Mouse (Mus musculus) urinary bladder, postnatal 4 days (tissue): ENCODE results near the gene Vash1.

Experiments
- DNase-seq, 2 experiments: peaks; one replicate each; pipeline ENCODE4 v3.0.0; 2021 to 2022; ENCODE audit warnings: low spot score in 2 of 2

Vash1 gene

DNA sequence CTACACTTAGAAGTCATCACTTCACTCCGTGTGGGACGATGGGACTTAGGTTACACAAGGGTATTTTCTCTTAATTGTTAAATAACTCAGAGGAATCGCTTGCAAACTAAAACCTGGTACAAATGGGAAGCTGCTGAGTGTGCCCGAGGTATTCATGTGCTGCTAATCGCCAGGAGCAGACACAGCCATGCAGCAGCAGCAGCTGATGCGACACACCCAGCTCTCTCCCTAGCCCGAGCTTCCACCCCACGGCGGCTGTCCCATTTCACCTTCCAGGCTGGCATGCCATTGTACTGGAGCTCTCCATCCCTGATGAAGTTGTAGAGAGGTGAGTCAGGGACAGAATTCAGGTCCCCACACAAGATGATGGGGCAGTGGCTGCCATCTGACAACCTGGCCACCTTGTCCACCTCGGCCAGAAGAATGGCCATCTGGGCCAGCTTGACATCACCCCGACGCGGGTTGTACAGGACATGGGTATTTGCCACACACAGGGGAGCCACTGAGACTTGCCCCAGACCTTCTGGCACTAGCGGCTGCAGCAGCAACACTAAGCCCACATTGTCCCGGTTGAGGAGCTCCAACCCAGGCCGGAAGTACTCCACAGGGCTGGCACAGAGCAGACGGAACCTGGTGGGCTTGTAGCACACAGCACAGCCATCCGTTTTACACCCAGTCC lies 41.6 kb downstream of the Vash1 start:
- DNase-seq: no peak

DNA sequence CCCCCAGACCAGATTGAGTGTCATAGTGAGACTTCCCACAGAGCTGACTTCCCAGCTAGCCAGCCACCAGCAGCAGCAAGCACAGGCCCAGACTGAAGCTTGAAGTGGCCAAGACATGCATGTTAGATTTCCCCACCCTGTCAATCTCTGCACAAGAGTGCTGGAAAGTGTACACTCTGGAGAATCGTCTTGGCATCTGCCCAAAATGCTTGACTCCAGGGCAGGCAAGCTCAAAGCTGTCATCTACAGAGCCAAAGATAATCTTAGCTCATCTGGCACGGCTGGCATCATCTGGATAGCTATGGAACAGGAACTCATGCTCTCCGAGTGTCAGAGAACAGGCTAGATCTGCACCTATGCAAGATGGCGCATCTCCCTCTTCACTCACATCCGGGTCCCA lies 43.0 kb downstream of the Vash1 start:
- DNase-seq: no peak

DNA sequence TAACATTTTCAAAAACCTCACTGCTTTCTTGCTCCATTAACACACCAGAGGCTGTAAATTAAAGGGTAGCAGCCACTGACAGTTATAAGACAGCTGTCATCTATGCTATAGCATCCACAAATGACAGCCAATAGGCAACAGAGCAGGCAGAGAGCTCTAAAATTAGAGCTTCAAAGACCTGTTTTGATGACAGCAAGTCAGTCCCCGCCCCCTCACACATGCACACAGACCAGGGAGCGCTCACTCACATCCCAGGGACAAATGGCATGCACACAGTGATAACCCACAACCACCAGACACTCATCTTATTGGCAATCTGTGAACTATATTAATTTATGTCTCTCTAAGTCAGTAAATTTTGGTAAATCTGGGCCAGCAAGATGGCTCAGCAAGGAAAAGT lies 45.8 kb downstream of the Vash1 start:
- DNase-seq: no peak

DNA sequence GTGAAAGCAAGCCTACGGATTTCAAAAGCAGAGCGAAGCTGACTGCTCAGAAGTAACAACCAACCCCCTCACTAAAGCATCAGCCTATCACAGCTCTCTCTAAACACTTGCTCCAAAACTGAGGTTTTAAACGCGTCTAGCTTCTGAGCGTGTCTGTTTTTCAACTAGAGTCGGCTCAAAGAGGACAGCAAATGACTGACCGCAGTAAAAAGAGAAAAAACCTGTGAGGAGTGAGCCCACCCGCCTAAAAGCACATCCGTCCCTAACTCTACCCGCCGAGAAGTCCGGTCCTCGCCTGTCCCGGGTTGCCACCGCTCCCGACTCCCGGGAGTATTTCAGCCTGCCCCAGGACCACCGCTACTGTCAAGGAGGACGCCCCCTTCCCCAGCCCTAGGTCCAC lies 47.2 kb downstream of the Vash1 start:
- DNase-seq: no peak

DNA sequence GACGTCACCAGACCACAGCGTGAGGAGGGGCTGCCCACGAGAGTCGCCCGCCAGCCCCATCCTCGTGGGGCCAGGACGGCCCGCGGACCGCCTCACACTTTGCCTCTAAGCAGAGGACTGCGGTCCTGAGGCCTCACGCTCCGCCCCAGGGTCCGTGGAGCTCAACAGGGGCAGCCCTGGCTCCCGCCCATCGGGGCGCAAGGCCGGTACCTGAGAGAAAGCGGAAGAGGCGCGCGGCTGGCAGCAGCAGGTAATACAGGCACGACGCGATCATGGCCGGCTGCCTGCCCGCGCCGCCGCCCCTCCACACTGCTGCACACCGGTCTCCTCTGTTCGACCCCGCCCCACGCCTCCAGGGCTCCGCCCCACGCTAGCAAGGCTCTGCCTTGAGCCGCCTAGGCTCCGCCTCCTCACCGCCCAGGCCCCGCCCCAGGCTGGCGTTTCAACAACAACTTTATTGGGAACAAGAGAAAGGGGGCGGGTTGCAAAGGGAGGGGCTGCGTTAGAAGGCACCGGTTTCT lies 47.7 kb downstream of the Vash1 start, which contains the start of gene Angel1:
Gene Angel1, minus strand, starts transcription at position 341 of the 521 bp plus-strand sequence.
- peak; percentile 93 to 95 for DNase-seq

DNA sequence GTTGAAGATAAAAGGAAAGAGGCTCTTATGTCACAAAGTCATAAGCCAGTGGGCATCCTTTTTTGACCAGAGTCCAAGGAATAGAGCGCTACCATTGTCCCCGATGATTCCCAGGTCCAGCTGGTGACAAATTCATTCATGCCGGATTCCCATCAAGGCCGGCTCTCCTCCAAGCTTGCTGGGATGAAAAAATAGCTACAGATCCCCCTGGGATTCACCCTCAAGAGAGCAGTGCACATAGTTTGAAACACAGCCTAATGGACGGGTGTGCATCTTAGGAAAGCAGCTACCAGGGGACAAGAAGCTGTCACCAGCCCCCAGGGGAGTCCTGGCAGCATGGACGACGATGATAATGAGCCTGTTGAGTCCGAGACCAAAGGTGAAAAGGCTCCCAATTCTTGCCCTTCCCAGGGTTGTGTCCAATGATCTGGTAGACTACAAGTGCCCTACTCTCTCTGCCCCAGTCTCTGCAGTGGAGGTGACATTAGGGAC lies 55.9 kb downstream of the Vash1 start, which contains the start of gene Lrrc74a:
Gene Lrrc74a, plus strand, starts transcription at position 51 of the 492 bp plus-strand sequence.
- DNase-seq: no peak
